Mouse (Mus musculus) neural tube, embryonic 13.5 days (tissue): ENCODE results near the gene Eepd1. TPM values are rescaled to one million over a fixed set of nuclear protein-coding genes. Genes with fewer than 3 reads are reported as not detected.

Source experiments
- ATAC-seq: fragments of 200-750 bp; cut with Nextera tagmentation; 2 replicates; pipeline ENCODE4 v1.8.0; 2017; ENCODE audit warnings: low read depth, mild to moderate bottlenecking, moderate TSS enrichment, moderate library complexity
- H3K27ac ChIP-seq: fragments of 300-500 bp; sonication (generic); replicated peaks from 2 replicates; pipeline ENCODE4 v1.5.1; 2015; ENCODE audit warnings: moderate library complexity, mild to moderate bottlenecking, inconsistent platforms
- H3K27me3 ChIP-seq: fragments of 300-500 bp; sonication (generic); 2 replicates; pipeline ENCODE4 v1.6.1; 2015; ENCODE audit warnings: mild to moderate bottlenecking, inconsistent platforms
- H3K36me3 ChIP-seq: fragments of 300-500 bp; sonication (generic); 2 replicates; pipeline ENCODE4 v1.6.1; 2015; ENCODE audit warnings: mild to moderate bottlenecking, inconsistent platforms
- H3K4me1 ChIP-seq: fragments of 300-500 bp; sonication (generic); replicated peaks from 2 replicates; pipeline ENCODE4 v1.6.1; 2015; ENCODE audit warnings: inconsistent platforms
- H3K4me2 ChIP-seq: fragments of 300-500 bp; sonication (generic); 2 replicates; pipeline ENCODE4 v1.6.1; 2015; ENCODE audit warnings: inconsistent platforms, mild to moderate bottlenecking, moderate library complexity
- H3K4me3 ChIP-seq: fragments of 300-500 bp; sonication (generic); 2 replicates; pipeline ENCODE4 v1.5.1; 2015; ENCODE audit warnings: mild to moderate bottlenecking, inconsistent platforms
- H3K9ac ChIP-seq: fragments of 300-500 bp; sonication (generic); 2 replicates; pipeline ENCODE4 v1.6.1; 2015; ENCODE audit warnings: moderate library complexity, mild to moderate bottlenecking, inconsistent platforms
- H3K9me3 ChIP-seq: fragments of 300-500 bp; sonication (generic); 2 replicates; pipeline ENCODE4 v1.6.1; 2016; ENCODE audit warnings: inconsistent platforms
- WGBS: fragments of 180-500 bp; shearing (Covaris S2); methylation state at CpG from one replicate; pipeline ENCODE4 v1.1.7; 2015; 5-methylcytosine and 5-hydroxymethylcytosine counted together
- polyA plus RNA-seq: library from polyadenylated mRNA; unstranded; fragments of >200 nt; fragmentation: Nextera tagmentation; extraction: Ambion mirVana; gene quantifications from 2 replicates; pipeline ENCODE4 v1.2.1, GENCODE M21; 2015

Eepd1 gene
- polyA plus RNA-seq, 1 experiment from 2014 or later = 27.3 TPM

DNA sequence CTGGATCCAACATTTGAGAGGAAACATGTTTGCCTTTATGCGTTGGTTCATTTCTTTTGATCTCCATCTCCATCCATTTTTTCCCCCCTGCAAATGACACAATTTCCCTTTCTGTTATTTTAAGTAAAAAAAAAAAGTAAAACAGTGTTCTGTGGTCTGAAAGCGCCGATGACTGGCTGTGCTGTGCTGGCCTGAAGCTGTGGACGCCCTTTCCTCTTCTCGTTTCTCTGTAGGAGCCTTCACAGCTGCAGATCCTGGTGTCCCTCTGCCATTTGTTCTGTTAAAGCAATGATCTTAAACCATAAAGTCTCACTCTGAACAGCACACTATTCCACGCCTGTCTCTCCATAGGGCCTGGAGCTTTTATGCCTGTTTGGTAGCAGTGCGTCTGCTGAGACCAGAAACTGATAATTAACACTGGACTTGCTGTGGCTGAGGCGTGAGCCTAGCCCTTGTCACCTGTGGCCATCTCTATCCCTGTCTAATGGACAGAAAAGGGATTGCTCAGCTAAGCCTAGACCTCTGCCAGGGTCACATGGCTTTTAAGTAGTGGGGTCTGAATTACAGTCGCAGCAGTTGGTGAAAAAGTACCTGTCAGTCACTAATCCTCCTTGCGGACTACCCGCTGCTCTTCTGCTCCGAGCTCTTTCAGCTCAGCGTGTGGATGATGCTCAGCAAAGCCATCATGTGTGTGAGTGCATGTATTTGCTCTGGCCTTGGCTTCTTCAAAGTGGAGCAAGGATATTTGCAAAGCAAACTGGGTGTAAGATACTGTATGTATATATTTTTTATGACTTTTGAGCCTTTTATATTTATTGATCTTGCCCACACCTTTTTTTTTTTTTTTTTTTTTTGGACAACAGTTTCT lies 9.2 kb downstream of the Eepd1 start:
- Histone ChIP-seq H3K9me3 (no peaks in the 10 kb centered on the region), H3K27ac (no peak overlapping the region), H3K9ac (no peak overlapping the region), H3K4me1 (peaks cover 10% of the 10 kb centered on the region; the same call in 1 of the 2 replicates), H3K4me3 (no peak overlapping the region), H3K36me3 (no peaks in the 10 kb centered on the region), H3K4me2 (no peak overlapping the region), H3K27me3 (no peaks in the 10 kb centered on the region)
- no peak for ATAC-seq
- WGBS = 63% methylated on average over 13 of the region's 13 CpGs

DNA sequence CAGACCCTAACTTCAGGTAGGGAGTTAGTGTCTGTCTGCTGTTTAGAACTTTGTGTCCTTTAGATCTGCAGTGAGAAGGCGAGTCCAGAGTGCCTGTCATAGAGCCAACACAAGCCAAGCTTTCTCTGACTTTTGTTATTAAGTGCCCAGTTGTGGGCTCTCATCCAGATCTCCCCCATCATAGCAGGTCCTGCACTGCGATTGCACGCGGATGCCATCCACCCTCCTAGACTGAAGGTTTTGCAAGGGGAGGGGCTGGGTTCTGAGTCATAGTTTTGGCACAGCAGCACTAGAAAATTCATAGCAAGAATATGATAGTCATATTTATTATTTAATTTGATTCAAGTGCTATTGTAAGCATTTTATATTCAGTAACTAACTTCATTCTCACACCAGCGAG lies 12.6 kb downstream of the Eepd1 start:
- Histone ChIP-seq H3K36me3 (no peaks in the 10 kb centered on the region), H3K9me3 (no peaks in the 10 kb centered on the region), H3K27me3 (no peaks in the 10 kb centered on the region), H3K4me2 (no peak overlapping the region), H3K4me3 (no peak overlapping the region), H3K4me1 (peaks cover 3% of the 10 kb centered on the region; the same call in 1 of the 2 replicates), H3K27ac (no peak overlapping the region), H3K9ac (no peak overlapping the region)
- 89% methylated on average over 5 of the region's 5 CpGs for WGBS
- ATAC-seq = no peak; the same call in 1 of the 2 replicates

DNA sequence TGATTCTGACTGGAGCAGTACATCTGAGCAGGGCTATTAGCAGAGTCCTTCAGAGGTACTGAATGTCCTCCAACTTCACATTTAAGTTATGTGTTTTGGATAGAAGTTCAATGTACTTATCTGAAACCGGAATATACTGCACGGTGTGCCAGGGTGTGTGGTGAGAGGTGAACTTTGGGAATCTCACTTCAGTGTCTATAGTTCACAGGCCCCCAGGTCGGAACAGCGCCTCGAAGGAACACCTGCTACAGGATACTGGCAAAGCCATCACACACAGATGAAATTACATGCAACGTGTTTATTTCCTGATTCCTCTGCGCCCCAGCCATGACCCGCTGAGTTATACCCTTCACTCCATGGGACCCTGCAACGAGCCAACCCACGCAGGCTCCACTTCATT lies 14.3 kb downstream of the Eepd1 start:
- peaks cover 3% of the 10 kb centered on the region; the same call in 1 of the 2 replicates for H3K4me1 ChIP-seq
- H3K4me3 ChIP-seq = no peak overlapping the region
- WGBS = 94% methylated on average over 10 of the region's 10 CpGs
- H3K9ac ChIP-seq = no peak overlapping the region
- H3K27ac ChIP-seq = no peak overlapping the region
- H3K27me3 ChIP-seq = no peaks in the 10 kb centered on the region
- H3K4me2 ChIP-seq = no peak overlapping the region
- no peaks in the 10 kb centered on the region for H3K9me3 ChIP-seq
- no peak for ATAC-seq
- H3K36me3 ChIP-seq = no peaks in the 10 kb centered on the region

DNA sequence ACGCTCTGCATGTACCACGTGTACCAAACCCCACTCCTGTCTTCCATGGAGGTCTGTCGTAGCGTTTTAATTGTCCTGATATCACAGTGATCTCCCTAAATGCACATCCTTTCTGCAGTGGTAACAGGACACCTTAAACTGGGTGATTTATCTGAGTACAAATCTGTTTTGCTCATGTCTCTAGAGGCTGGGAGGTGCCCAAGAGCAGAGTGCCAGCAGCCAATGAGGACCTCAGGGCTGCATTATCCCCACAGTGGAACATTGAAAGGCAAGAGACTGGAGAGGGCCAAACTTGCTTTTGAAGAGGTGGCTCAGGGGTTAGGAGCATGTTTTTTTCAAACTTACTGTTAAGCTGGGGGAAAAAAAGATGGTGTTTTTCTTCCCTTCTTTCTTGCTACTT lies 14.8 kb downstream of the Eepd1 start:
- Histone ChIP-seq H3K4me3 (no peak overlapping the region), H3K36me3 (no peaks in the 10 kb centered on the region), H3K4me1 (peaks cover 3% of the 10 kb centered on the region; the same call in 1 of the 2 replicates), H3K9ac (no peak overlapping the region), H3K9me3 (no peaks in the 10 kb centered on the region), H3K4me2 (no peak overlapping the region), H3K27ac (no peak overlapping the region), H3K27me3 (no peaks in the 10 kb centered on the region)
- no peak for ATAC-seq
- 72% methylated on average over 4 of the region's 4 CpGs for WGBS

DNA sequence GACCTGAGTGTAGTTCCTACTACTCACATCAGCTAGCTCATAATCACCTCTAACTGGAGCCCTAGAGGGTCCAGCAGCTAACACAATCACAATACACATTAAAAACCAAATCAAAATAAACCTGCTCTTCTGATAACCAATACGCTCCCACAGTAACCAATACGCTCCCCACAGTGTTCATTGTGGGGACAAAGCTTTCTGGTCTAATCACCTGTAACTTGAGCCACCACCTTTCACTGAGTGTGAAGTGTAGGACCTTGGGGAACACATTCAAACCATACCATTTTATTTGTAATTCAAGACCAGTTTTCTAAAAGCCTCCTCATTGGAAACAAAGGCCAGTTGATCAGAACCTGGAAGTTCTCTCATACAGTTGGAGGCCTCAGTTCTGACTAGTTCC lies 15.4 kb downstream of the Eepd1 start:
- Histone ChIP-seq H3K4me2 (no peak overlapping the region), H3K9ac (no peak overlapping the region), H3K4me1 (peaks cover 3% of the 10 kb centered on the region; the same call in 1 of the 2 replicates), H3K36me3 (no peaks in the 10 kb centered on the region), H3K27me3 (no peaks in the 10 kb centered on the region), H3K4me3 (no peak overlapping the region), H3K27ac (no peak overlapping the region), H3K9me3 (no peaks in the 10 kb centered on the region)
- WGBS = 90% methylated on average over 2 of the region's 2 CpGs
- no peak for ATAC-seq

DNA sequence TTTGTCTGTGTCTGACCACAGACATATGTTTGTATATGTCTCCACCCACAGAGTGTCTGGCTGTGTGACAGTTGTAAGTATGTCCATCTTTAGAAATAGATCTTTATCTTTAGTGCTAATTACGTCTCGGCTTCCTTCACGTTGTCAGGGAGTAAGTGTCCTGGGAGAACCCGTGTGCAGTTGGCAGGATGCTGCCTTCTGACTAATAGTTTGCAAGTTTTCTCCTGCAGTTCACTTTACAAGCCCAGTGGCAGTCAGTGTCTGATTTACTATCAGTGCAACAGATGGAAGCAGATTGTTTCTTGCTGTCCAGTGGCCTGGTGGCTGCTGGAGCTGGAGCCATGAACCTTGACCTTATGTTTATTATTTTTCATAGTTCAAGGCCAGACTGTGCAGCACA lies 17.4 kb downstream of the Eepd1 start:
- no peak overlapping the region for H3K4me3 ChIP-seq
- no peak overlapping the region for H3K27ac ChIP-seq
- no peaks in the 10 kb centered on the region for H3K9me3 ChIP-seq
- H3K4me1 ChIP-seq = peaks cover 3% of the 10 kb centered on the region; the same call in 1 of the 2 replicates
- H3K36me3 ChIP-seq = no peaks in the 10 kb centered on the region
- no peak overlapping the region for H3K9ac ChIP-seq
- H3K4me2 ChIP-seq = no peak overlapping the region
- no peak for ATAC-seq
- 53% methylated on average over 4 of the region's 4 CpGs for WGBS
- H3K27me3 ChIP-seq = no peaks in the 10 kb centered on the region

DNA sequence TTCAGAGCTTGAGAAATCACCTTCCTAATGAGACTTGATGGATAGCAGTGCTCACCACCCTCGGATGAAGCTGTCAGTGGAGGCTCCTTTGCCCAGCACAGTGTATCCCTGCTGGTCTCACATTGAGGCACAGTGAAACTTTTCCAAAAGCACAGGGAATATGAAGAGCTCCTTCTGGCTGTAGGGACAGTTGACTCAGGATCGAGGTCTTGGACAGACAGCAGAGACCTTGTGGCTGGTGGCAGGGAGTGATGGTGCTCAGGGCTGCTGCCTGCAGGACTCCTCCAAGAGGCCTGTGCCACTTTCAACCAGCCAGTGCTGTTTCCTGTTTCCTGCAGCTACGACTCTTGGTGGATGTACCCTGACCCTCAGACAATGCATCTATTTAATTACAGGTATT lies 18.0 kb downstream of the Eepd1 start:
- Histone ChIP-seq H3K4me2 (no peak overlapping the region), H3K4me1 (peaks cover 7% of the 10 kb centered on the region; the same call in 1 of the 2 replicates), H3K27ac (no peak overlapping the region), H3K9ac (no peak overlapping the region), H3K27me3 (no peaks in the 10 kb centered on the region), H3K36me3 (no peaks in the 10 kb centered on the region), H3K4me3 (no peak overlapping the region), H3K9me3 (no peaks in the 10 kb centered on the region)
- 60% methylated on average over 3 of the region's 3 CpGs for WGBS
- ATAC-seq = no peak

DNA sequence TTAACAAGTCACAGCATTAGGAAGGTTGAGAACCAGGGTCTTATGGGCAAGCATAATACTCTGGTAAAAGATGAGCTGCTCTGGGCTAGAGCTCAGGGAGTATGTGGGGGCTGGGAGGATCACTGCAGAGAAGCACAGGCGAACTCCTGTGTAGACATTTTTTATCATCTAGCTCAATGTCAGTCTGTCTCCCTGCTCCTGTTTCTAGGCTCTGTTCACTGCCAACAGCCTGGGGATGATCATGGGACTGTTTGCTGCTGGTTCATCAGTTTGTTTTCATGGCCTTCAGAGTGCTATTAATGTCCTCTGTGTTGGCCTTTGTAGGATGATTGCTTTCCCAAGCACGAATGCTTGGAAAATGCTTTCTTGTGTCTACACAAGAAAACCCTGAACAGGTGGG lies 18.7 kb downstream of the Eepd1 start:
- Histone ChIP-seq H3K36me3 (no peaks in the 10 kb centered on the region), H3K4me1 (peaks cover 13% of the 10 kb centered on the region), H3K4me3 (no peak overlapping the region), H3K9me3 (no peaks in the 10 kb centered on the region), H3K27me3 (no peaks in the 10 kb centered on the region), H3K4me2 (no peak overlapping the region), H3K27ac (no peak overlapping the region), H3K9ac (no peak overlapping the region)
- WGBS = 80% methylated on average over 2 of the region's 2 CpGs
- no peak for ATAC-seq

DNA sequence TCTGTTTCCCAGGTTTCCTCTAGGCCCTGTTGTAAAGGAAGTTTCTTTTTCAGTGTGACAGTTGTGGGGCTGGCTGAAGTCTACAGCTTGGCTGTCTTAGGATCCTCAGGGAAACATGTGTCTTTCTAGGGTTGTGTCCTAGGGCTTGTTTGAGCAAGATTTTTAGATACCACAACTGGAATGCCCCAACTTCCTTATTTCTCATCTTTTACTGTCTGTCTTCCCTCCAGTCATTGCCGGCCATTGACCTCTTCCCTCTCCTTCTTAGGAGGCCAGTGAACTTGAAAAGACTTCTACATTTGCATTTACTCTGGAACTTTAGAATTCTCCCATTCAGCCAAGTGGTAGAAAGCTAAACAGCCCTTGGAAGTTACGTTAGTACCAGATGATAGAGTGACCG lies 27.5 kb downstream of the Eepd1 start:
- Histone ChIP-seq H3K27ac (no peak overlapping the region), H3K4me2 (no peak overlapping the region), H3K36me3 (no peaks in the 10 kb centered on the region), H3K27me3 (no peaks in the 10 kb centered on the region), H3K4me3 (no peak overlapping the region), H3K4me1 (peaks cover 16% of the 10 kb centered on the region), H3K9me3 (no peaks in the 10 kb centered on the region), H3K9ac (no peak overlapping the region)
- no peak for ATAC-seq
- 86% methylated on average over 3 of the region's 3 CpGs for WGBS

DNA sequence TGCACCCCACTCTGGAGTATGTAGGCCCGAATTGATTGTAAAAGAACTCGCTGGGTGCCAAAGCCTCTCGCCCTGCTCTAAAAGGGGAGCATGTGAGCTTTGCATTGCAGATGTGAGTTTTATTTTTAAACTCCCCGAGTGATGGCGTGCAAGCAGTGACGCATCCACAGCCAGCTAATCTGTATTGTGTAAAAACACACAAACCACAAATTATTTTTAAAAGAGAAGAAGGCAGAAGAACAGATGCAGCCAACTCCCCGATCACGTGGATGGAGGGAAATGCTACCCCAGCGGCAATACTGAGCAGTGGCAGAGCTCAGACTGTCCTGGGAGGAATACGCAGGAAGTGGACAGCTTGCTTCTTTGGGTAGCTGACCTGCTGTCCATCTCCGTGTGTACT lies 29.2 kb downstream of the Eepd1 start:
- 85% methylated on average over 11 of the region's 11 CpGs for WGBS
- H3K4me3 ChIP-seq = no peak overlapping the region
- peaks cover under 1% of the 10 kb centered on the region for H3K4me1 ChIP-seq
- no peak overlapping the region for H3K9ac ChIP-seq
- H3K27me3 ChIP-seq = no peaks in the 10 kb centered on the region
- no peak overlapping the region for H3K4me2 ChIP-seq
- no peak overlapping the region for H3K27ac ChIP-seq
- no peaks in the 10 kb centered on the region for H3K9me3 ChIP-seq
- no peaks in the 10 kb centered on the region for H3K36me3 ChIP-seq
- ATAC-seq = no peak

DNA sequence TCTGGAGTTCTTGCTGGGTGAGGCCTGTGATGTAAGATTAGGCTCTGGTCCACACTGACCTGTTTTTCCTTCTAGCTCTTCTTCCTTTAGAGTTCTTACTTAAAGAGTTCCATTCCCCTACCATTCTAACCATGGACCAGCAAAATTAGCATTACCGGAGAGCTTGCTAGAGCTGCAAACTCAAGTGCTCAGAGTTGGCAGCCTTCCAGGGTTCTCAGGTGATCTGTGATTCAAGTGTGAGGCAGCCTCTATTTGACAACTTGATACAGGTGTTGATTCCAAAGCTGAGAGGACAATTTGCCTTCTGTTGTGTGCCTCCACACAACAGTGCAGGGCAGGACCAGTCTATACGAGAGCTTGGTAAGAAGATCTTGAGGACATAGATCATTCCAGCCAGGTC lies 31.7 kb downstream of the Eepd1 start:
- no peak for ATAC-seq
- 84% methylated on average over 2 of the region's 2 CpGs for WGBS

DNA sequence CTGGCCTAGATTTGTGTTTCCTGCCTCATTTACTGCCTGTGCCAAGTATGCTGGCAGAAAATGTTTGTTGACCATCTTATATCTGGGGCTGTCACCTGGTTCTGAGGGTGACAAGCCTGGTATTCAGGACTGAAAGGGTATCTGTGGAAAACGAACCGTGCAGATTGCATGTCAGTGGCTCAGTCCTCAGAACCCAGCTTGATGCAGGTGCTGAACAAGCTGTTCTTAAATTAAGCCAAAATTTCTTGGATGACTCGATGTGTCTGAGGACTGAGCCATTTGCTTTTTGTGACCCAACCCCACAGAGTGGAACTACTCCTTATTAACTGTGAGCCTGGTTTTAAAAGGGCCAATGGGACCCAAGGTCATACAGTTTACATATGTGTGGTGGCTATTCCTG lies 32.2 kb downstream of the Eepd1 start:
- H3K4me2 ChIP-seq = no peak overlapping the region
- H3K36me3 ChIP-seq = no peaks in the 10 kb centered on the region
- H3K9ac ChIP-seq = no peak overlapping the region
- no peak overlapping the region for H3K27ac ChIP-seq
- no peaks in the 10 kb centered on the region for H3K9me3 ChIP-seq
- 0 out of 2 replicates have a peak, but pooled peaks cover 5% of the 10 kb centered on the region for H3K4me1 ChIP-seq
- no peak for ATAC-seq
- WGBS = 89% methylated on average over 3 of the region's 3 CpGs
- H3K4me3 ChIP-seq = no peak overlapping the region
- H3K27me3 ChIP-seq = no peaks in the 10 kb centered on the region

More for the DNA sequence above, 31.7 kb downstream of the Eepd1 start:
- H3K36me3 ChIP-seq = no peaks in the 10 kb centered on the region
- H3K4me3 ChIP-seq = no peak overlapping the region
- H3K27me3 ChIP-seq = no peaks in the 10 kb centered on the region
- H3K4me1 ChIP-seq = 0 out of 2 replicates have a peak, but pooled peaks cover 3% of the 10 kb centered on the region
- H3K27ac ChIP-seq = no peak overlapping the region
- no peaks in the 10 kb centered on the region for H3K9me3 ChIP-seq
- no peak overlapping the region for H3K4me2 ChIP-seq
- no peak overlapping the region for H3K9ac ChIP-seq

DNA sequence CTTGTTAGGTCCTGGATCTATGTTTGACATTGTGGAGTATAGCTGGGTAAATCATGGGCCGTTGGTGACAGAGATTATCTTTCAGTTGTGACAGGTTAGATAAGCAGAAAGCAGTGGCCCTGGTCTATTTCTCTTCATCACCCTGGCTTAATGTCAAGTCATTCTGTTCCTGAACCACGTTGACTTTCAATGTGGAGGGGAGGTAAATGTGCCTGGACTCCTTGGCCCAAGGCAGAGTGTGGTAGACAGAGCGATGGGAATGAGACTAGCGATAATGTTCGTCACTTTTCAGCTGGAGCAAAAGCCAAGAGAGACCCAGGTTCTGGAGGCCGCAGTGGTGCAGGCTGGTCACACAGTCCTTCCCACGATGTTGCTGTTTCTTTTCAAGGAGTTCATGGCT lies 35.3 kb downstream of the Eepd1 start:
- Histone ChIP-seq H3K9ac (no peak overlapping the region), H3K4me3 (no peak overlapping the region), H3K4me2 (no peak overlapping the region), H3K36me3 (no peaks in the 10 kb centered on the region), H3K27me3 (no peaks in the 10 kb centered on the region), H3K27ac (no peak overlapping the region), H3K9me3 (no peaks in the 10 kb centered on the region), H3K4me1 (peaks cover 14% of the 10 kb centered on the region)
- ATAC-seq = no peak
- WGBS = 86% methylated on average over 7 of the region's 7 CpGs
